Mouse (Mus musculus) liver, adult 2 months (tissue): ENCODE results near the gene Mei1.

Experiments
- CTCF ChIP-seq: fragments of 200-500 bp; IDR thresholded peaks from 2 replicates; pipeline ENCODE4 v1.5.1; 2011; ENCODE audit warnings: low read depth, low read length, control low read depth
- POLR2A ChIP-seq: fragments of 200-500 bp; IDR thresholded peaks from 2 replicates; pipeline ENCODE4 v1.6.1; 2011; ENCODE audit warnings: low read length, control low read depth; ENCODE audit not compliant: insufficient read depth; ENCODE audit errors: extremely low read depth

GRCm38 (mm10) chr15:82081161-82081560, 11.4 kb downstream of the Mei1 start:
- TF ChIP-seq POLR2A (no peak), CTCF (peak; percentile 40; the same call in 1 of the 2 replicates)
